Comparison of ENCODE assay signal across 28 mouse cellular contexts in genomic region chr1:45455763-45456162, GRCm38 (mm10). TPM values are rescaled to one million over a fixed set of nuclear protein-coding genes. Genes with fewer than 3 reads are reported as not detected.
DNase-seq lines count a peak whose midpoint lies in the region; ATAC-seq and TF ChIP-seq lines count a peak whose summit lies in the region.
"Had no signal": no experiment of that assay in that cellular context is flagged by ENCODE, and none has a peak within 500 bp of the region (broad histone marks: within the 10 kb centered on the region; RNA-seq: fewer than 3 reads in every experiment).

No protein-coding gene starts in this region.

- TF ChIP-seq CTCF in forebrain, postnatal 0 days (IDR thresholded peaks at IDR 0.05; ENCODE audit: low read depth) = no peak

- H3K9me3 ChIP-seq in forebrain, embryonic 14.5 days (replicated peaks; ENCODE audit: control insufficient read depth, low read length) = no peaks in the 10 kb centered on the region
- H3K9me3 ChIP-seq in forebrain, embryonic 15.5 days = no peaks in the 10 kb centered on the region
- no peaks in the 10 kb centered on the region for H3K9me3 ChIP-seq in forebrain, postnatal 0 days (ENCODE audit: low read length)
- no peaks in the 10 kb centered on the region for H3K9me3 ChIP-seq in forebrain, embryonic 13.5 days (replicated peaks)
- H3K9me3 ChIP-seq: embryonic facial prominence, embryonic 13.5 days; embryonic facial prominence, embryonic 15.5 days; forebrain, embryonic 10.5 days; G1E had no signal

- H3K36me3 ChIP-seq in forebrain, embryonic 14.5 days (ENCODE audit: control insufficient read depth, insufficient read depth, low read length) = no peaks in the 10 kb centered on the region
- no peaks in the 10 kb centered on the region for H3K36me3 ChIP-seq in forebrain, embryonic 15.5 days
- H3K36me3 ChIP-seq in forebrain, postnatal 0 days (ENCODE audit: insufficient read depth) = no peaks in the 10 kb centered on the region
- H3K36me3 ChIP-seq in forebrain, embryonic 13.5 days (ENCODE audit: poor library complexity, severe bottlenecking) = no peaks in the 10 kb centered on the region
- H3K36me3 ChIP-seq: embryonic facial prominence, embryonic 15.5 days; forebrain, embryonic 10.5 days; G1E had no signal

- no peaks in the 10 kb centered on the region for H3K4me1 ChIP-seq in forebrain, embryonic 14.5 days (ENCODE audit: control insufficient read depth, insufficient read depth, low read length)
- H3K4me1 ChIP-seq in forebrain, embryonic 15.5 days = no peaks in the 10 kb centered on the region
- no peaks in the 10 kb centered on the region for H3K4me1 ChIP-seq in forebrain, postnatal 0 days (ENCODE audit: insufficient read depth)
- no peaks in the 10 kb centered on the region for H3K4me1 ChIP-seq in forebrain, embryonic 13.5 days
- H3K4me1 ChIP-seq: embryonic facial prominence, embryonic 13.5 days; embryonic facial prominence, embryonic 15.5 days; forebrain, embryonic 10.5 days had no signal

- no peak overlapping the region for H3K4me3 ChIP-seq in forebrain, embryonic 14.5 days (ENCODE audit: low read depth, low read length)
- H3K4me3 ChIP-seq in forebrain, embryonic 15.5 days = no peak overlapping the region
- H3K4me3 ChIP-seq in forebrain, postnatal 0 days (ENCODE audit: low read depth, low read length) = no peak overlapping the region
- H3K4me3 ChIP-seq in forebrain, embryonic 13.5 days = no peak overlapping the region
- H3K4me3 ChIP-seq: embryonic facial prominence, embryonic 13.5 days; embryonic facial prominence, embryonic 15.5 days; erythroblast, embryonic 14.5 days; forebrain, embryonic 10.5 days had no signal

- DNase-seq in forebrain, embryonic 14.5 days (ENCODE audit: low spot score) = peak; percentile 24
- peak; percentile 34 for DNase-seq in forebrain, postnatal 0 days
- peak; percentile 9 to 14 for DNase-seq in heart, adult 18-20 months
- no peak for DNase-seq in heart, postnatal 4 days
- peak; percentile 31 for DNase-seq in adipocyte (ENCODE audit: low spot score)
- no peak for DNase-seq in cerebellum, postnatal 14 days
- DNase-seq: adrenal gland, adult 2 months; adrenal gland, postnatal 10 days; adrenal gland, postnatal 25 days; B cell, adult 2 months; cerebellum, adult 11-12 months; cerebellum, adult 2 months; cerebellum, adult 9-10 months; cerebellum, postnatal 10 days; cerebellum, postnatal 36 days; embryo, embryonic 11 days had no signal

- H3K27ac ChIP-seq in forebrain, embryonic 14.5 days (ENCODE audit: low read depth, low read length) = no peak overlapping the region
- H3K27ac ChIP-seq in forebrain, embryonic 15.5 days (replicated peaks) = no peak overlapping the region
- no peak overlapping the region for H3K27ac ChIP-seq in forebrain, postnatal 0 days (ENCODE audit: low read depth, low read length)
- H3K27ac ChIP-seq in forebrain, embryonic 13.5 days = no peak overlapping the region
- H3K27ac ChIP-seq: embryonic facial prominence, embryonic 13.5 days; embryonic facial prominence, embryonic 15.5 days; forebrain, embryonic 10.5 days had no signal

- H3K9ac ChIP-seq in forebrain, embryonic 14.5 days (ENCODE audit: low read length) = no peak overlapping the region
- H3K9ac ChIP-seq in forebrain, embryonic 15.5 days (replicated peaks) = no peak overlapping the region
- H3K9ac ChIP-seq in forebrain, postnatal 0 days = no peak overlapping the region
- no peak overlapping the region for H3K9ac ChIP-seq in forebrain, embryonic 13.5 days
- H3K9ac ChIP-seq: embryonic facial prominence, embryonic 13.5 days; embryonic facial prominence, embryonic 15.5 days had no signal

- H3K4me2 ChIP-seq in forebrain, embryonic 14.5 days (ENCODE audit: low read length) = no peak overlapping the region
- H3K4me2 ChIP-seq in forebrain, embryonic 15.5 days (replicated peaks) = no peak overlapping the region
- H3K4me2 ChIP-seq in forebrain, postnatal 0 days (ENCODE audit: low read depth) = no peak overlapping the region
- no peak overlapping the region for H3K4me2 ChIP-seq in forebrain, embryonic 13.5 days
- H3K4me2 ChIP-seq: embryonic facial prominence, embryonic 13.5 days; embryonic facial prominence, embryonic 15.5 days had no signal

- H3K27me3 ChIP-seq in forebrain, embryonic 14.5 days (replicated peaks; ENCODE audit: control insufficient read depth, insufficient read depth, low read length) = no peaks in the 10 kb centered on the region
- no peaks in the 10 kb centered on the region for H3K27me3 ChIP-seq in forebrain, embryonic 15.5 days
- no peaks in the 10 kb centered on the region for H3K27me3 ChIP-seq in forebrain, postnatal 0 days (ENCODE audit: insufficient read depth, low read length)
- no peaks in the 10 kb centered on the region for H3K27me3 ChIP-seq in forebrain, embryonic 13.5 days
- H3K27me3 ChIP-seq: CH12.LX; embryonic facial prominence, embryonic 13.5 days; embryonic facial prominence, embryonic 15.5 days; Patski had no signal

- ATAC-seq in forebrain, embryonic 14.5 days = no peak
- ATAC-seq in forebrain, embryonic 15.5 days (replicated peaks) = no peak
- peak; percentile 51; the same call in 1 of the 2 replicates for ATAC-seq in forebrain, postnatal 0 days
- ATAC-seq in forebrain, embryonic 13.5 days = no peak
- ATAC-seq: activated CD4-positive, CD25-positive, alpha-beta regulatory T cell, adult 4 months; CD4-positive, CD25-positive, alpha-beta regulatory T cell, adult 4 months; Patski had no signal

- WGBS in forebrain, embryonic 14.5 days = 90% methylated on average over 1 of the region's 1 CpGs
- WGBS in forebrain, embryonic 15.5 days = 91% methylated on average over 1 of the region's 1 CpGs
- 90% methylated on average over 1 of the region's 1 CpGs for WGBS in forebrain, postnatal 0 days
- 94% methylated on average over 1 of the region's 1 CpGs for WGBS in forebrain, embryonic 13.5 days

RNA-seq across cellular contexts. Expression of gene Col5a2, which starts 47.3 kb away (rescaled TPM):
- 7.5 and 9.4 TPM in 2 replicates for polyA plus RNA-seq in forebrain, embryonic 14.5 days (2014; fragmentation: Nextera tagmentation; extraction: Ambion mirVana)
- polyA plus RNA-seq in forebrain, embryonic 15.5 days (2015; fragmentation: Nextera tagmentation; extraction: Ambion mirVana) = 9.3 and 9.6 TPM in 2 replicates
- total RNA-seq in forebrain, postnatal 0 days (2014; rRNA removed) = 16.8 and 37.0 TPM in 2 replicates
- 5.4 and 5.7 TPM in 2 replicates for polyA plus RNA-seq in forebrain, postnatal 0 days (2015; fragmentation: Nextera tagmentation; extraction: Ambion mirVana)
- polyA plus RNA-seq in forebrain, embryonic 13.5 days (2015; fragmentation: Nextera tagmentation; extraction: Ambion mirVana) = 11.8 TPM in 2 replicates
- total RNA-seq in heart, adult 18-20 months (2021) = 10 to 100 TPM; 10.3 to 10.7 TPM
- 100 to 1,000 TPM; 123 to 128 TPM for total RNA-seq in heart, postnatal 4 days (2021)
- total RNA-seq: CH12.LX; common myeloid progenitor, adult 5-6 weeks had no signal
- polyA plus RNA-seq: CD4-positive, CD25-positive, alpha-beta regulatory T cell, adult 4 months; G1E had no signal

Comparison
In these comparisons a context has a peak if more than half of its experiments do, and no peak if none do; other contexts are left out.
1. DNase-seq: peak in forebrain, embryonic 14.5 days (single experiment), forebrain, postnatal 0 days (single experiment), heart, adult 18-20 months (2 of 2) and adipocyte (single experiment); none in heart, postnatal 4 days (single experiment) and cerebellum, postnatal 14 days (0 of 2).